Mouse (Mus musculus): ENCODE measurements around the gene Pif1.

The Pif1 gene

DNA sequence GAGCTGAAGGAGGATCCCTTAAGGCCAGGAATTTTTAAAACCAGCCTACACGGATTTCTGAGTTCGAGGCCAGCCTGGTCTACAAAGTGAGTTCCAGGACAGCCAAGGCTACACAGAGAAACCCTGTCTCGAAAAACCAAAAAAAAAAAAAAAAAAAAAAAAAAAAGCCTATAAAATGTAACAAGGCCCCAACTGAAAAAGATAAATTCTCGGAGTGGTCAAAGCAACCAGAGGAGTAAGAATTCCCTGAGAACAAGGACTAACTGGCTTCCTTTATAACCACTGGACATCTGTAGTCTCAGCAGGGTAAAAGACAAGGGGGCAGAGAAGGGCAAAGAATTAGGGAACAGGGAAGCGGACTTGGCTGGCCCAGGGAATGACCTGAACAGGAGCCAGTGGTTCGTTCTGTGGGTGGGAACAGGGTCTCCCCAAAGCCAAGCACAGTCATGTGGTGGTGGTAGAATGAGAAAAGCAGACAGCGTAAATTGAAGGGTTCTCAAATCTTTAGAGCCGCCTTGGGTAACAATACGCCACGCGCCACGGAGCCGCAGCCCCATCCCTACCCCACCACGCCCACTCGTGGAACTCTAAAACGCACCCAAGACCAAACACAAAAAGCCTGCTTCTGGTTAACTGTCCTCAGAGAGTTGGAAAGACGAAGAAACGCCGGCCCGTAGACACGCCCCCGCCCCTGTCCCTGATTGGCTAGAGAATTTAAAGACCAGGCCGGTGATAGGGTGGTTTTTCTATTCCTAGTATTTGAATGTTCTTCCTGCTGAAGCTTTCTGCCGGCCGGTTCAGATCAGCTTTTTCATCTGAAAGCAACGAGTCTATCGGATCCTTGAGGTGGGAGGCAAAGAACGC is at the start of gene Pif1:
Gene Pif1, plus strand, starts transcription at position 755 of the 864 bp plus-strand sequence.
- DNase-seq (ENCODE audit: low read depth, low spot score), result peak; percentile 96

DNA sequence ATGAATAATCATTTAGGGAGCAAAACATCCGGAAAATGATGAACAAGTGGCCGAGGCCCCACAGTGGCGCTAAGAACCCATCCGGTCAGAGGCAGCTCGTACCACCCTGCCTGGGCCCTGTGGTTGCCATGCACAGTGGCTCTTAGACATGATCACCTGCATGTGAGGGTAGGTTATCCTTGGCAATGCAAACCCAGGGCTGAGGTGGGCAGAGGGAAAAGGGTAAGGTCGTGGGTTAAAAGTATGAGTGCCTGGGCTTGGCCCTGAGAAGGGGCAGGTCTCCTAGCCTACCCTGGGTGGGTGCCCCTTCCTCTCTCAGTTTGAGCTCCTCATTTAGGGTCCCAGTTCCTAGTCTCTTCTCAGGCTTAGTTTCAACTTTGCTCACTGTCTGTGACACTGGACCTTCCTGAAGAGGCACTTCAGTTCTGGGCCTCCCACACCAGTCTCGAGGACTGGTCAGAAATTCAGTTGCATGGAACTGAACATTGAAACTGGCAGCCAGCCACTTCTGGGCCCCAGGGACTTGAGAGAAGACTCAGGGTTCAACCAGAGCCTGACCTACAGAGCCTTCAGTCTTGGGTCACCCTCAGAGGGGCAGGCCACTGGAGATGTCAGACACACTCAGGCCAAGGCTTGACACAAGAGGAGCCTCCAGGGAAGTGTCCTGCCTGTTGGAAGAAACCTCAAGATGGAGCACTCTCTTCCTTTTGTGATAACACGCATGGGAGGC is 48.9 kb upstream of the Pif1 start:
- no peak for DNase-seq (ENCODE audit: low read depth, low spot score)

DNA sequence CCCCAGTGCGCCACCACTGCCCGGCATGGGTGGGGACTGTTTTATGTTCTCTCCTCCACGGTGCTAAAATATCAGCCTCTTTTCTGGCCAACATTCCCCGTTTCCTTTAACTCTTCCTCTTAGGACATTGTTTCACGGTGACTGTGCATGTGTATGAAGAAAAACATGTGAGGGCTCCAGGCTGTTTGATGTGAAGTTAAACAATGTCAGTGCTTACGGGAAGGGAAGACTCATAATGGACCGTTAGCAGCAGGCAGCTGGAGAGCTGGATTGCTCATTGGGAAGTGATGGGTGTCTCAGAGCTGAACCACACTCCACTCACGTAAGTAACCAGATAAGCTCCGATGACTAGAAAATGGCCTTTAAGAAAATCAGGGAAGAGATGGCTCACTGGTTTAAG is 47.3 kb upstream of the Pif1 start:
- DNase-seq (ENCODE audit: low read depth, low spot score), result peak; percentile 41

DNA sequence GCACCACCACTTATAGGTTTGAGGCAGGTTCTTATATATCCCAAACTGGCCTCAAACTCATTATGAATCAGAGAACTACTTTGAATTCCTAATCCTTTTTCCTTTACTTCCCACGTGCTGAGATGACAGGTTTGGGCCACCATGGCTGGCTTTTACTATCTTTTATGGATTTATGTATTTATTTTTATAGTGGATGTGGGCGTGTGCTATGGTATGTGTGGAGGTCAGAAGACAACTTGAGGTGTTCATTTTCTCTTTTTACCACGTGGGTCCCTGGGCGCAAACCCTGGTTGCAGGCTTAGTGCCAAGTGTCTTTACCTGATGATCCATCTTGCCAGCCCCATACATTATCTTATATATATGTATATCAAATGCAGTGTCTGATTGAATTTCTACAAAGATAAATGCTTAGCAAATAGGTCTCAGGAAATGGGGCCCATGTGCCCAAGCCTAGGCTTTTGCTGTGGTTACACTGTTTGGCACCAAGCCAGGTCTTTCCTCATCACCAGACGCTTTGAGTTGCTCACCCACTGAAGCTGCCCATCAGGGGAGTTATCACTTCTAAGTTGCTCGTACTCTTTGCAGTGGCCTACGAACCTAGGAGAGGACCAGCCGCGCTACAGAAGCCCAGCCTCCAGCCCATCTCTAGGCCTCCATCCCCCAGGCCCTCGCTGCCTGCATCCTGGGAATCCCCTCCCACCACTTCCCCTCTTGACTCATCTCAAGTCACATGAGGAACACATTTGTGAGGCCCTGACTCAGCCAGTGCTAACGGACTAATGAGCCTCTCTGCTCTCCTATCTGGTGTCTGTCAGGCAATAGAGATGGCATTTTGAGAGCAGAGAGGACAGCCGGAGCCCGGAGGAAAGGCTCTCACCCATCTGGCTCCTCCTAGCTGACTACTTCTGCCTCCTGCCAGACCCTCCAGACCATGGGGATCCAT is 45.6 kb upstream of the Pif1 start:
- no peak for DNase-seq (ENCODE audit: low read depth, low spot score)

DNA sequence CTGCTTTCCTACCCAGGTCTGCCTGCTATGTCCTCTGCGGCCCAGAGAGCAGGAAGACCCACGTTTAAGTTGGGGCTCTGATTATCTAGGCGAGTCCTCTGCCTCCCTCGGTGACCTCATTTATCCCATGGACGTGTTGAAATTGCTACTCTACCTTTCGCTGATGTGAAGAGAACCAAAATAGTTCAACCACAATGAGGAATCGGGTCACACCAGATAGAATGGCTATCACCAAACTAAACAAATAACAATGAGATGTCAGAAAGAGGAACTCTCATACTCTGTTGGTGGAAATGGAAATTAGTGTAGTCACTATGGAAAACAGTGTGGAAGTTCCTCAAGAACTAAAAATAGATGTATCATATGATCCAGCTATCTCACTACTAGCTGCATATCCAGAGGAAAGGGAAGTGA is 44.8 kb upstream of the Pif1 start:
- no peak for DNase-seq (ENCODE audit: low read depth, low spot score)

DNA sequence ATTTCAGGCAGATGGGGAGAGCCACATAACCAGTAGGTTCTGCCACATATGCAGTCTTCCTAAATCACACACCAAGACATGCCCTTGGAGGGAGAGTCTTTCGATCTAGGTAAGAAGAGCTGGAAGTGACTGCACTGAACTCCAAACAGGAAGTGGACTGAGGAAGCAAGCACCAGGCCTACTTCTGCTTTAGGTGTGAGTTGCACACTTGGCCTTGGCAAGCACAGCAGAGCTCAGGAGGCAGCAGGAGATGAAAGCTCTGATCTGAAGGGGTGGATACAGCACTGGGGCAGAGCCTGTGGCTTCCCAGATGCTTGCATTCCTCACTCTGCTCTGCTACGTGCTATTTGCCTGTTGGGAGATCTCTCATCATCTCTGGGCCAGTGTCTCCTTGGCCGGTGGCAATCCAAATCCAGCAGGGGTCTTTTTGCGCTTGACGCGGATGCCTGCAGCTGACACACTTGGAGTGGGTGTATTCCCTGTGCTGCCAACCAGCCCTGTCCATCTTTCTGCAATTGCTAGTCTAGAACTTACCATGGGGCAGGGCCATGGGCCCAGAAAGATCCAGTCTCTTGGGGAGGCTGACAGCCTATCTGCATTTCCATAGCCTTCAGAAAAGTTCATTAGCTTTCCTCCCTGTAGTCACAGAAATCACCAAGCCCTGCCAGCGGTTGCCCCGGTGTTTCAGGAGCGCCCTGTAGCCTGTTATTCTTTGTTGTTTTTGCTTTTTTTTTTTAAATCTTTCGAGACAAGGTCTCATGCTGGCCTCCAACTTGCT is 41.1 kb upstream of the Pif1 start:
- peak; percentile 32 for DNase-seq (ENCODE audit: low read depth, low spot score)

DNA sequence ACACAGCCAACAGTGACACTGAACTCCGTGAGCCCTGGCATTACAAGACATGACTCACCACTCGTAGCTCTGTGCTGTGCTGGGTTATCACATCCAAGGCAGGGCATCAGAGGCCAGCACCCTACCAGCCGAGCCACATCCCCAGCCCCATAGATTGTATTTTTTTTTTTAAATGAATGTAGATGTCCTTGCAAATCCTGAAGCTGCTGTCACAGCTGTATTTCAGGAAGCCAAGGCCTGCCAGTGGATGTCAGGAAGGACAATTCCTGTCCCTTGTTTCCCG is 40.6 kb upstream of the Pif1 start:
- no peak for DNase-seq (ENCODE audit: low read depth, low spot score)

DNA sequence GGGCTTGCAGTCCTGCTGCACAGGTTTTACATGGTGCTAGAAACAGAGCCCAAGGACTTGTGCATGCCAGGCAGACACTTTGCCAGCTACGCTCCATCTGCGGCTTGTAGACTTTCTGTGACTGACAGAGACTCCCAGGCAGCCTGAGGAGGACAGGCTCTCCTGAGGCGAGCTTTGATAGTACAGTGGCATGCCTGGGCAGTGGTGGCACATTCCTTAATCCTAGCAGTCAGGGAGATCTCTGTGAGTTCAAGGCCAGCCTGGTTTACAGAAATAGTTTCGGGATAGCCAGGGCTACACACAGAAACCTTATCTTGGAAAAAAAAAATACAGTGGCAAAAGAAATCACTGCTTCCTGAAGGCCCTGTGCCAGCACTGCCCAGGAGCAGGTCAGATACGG is 39.8 kb upstream of the Pif1 start:
- DNase-seq (ENCODE audit: low read depth, low spot score), result no peak

DNA sequence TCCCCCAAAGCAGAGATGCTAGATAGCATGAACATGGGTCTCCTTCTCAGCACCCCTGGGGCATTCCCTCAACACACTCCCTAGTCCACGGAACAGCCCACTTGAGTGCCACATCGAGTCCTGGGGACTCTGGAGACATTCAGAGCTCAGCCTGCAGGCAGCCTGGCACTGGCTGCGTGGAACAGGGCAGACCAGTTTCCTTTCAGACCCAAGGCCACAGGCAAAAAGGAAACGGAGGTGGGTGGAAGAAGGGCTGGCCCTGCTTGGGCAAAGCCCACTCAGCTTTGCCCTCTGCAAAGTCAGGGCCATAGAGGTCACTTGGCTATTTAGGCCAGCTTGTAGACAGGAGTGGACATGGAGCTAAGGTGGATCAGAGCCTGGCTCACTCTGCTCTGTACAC is 39.1 kb upstream of the Pif1 start:
- DNase-seq (ENCODE audit: low read depth, low spot score), result no peak

DNA sequence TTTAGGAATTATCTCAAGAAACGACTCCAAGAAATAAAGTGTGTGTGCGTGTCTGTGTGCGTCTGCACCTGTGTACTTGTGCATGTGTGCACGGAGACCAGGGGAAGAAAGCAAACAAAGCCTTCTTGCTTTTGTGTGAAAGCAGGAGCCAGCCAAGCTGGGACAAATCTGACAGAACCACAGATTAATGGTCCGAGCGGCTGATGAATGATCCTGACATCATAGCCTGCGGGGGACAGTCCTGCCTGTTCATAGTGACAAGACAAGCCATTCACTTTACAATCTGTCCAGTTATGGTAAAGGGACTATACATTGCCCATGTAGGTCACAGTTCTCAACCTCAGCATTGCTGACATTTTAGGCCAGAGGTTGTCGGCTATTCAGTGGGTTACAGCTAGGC is 38.6 kb upstream of the Pif1 start:
- no peak for DNase-seq (ENCODE audit: low read depth, low spot score)

DNA sequence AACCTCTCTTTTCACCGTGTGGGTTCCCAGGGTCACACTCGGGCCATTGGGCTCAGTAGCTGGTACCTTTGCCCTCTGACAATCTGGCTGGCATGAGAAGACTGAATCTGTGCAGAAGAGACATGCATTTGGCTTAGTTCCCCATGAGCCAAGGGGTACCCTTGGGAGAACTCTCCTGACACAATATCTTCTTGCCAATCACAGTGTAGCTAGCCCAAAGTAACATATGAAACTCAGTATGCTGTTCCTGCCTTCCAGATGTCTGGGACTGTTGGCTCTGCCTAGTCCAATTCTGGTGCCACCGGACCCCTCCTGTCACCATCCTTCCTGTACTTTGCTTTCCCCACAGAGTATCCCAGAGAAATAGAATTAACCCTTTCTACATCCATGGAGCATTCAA is 37.8 kb upstream of the Pif1 start:
- no peak for DNase-seq (ENCODE audit: low read depth, low spot score)

DNA sequence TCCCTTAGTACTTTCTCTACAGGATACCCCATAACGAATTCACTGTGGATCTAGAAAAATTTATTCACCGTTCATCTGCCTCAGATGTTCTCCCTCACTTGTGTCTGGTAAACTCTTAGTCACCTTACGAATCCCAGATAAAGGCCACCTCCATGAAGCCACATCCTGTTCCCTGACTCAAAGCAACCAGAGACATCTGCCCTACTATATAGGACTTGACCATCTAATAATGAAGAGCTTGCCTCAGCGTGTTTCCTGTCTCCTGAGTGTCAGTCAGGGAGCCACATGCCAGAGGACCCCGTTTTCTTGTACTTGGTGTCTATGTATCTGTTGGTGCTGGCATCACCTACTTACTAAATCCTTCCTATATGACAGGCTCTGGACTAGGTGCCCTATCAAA is 37.3 kb upstream of the Pif1 start:
- no peak for DNase-seq (ENCODE audit: low read depth, low spot score)

DNA sequence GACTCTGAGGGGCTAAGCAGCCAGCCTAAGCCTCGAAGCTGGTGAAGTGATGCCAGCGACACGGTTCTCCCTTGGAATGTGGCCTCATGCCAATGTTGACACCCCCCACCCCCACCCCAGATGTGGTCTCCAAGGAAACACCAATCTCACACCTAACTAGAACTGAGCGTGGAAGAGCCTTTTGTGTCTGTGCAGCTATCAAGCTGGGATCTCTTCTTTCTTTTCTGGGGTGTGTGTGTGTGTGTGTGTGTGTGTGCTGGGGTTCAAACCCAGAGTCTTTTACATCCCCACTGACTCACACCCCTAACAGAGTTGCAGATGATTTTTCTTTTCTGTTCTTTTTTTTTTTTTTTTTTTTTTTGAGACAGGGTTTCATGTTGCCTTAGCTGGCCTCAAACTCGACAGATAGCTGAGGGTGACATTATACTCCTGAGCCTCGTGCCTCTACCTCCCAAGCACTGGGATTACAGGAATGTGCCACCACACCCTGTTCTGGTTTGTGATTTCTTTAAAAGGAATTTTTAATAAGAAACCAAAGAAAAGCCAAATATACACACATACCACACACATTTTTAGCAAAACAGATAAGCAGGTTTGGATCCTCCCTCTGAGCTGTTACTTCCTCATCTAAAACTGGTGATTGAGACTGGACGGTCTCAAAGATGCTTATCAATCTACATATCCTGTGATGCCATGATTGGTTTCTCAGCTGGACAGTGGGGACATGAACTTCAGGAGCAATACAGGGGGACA is 36.7 kb upstream of the Pif1 start:
- no peak for DNase-seq (ENCODE audit: low read depth, low spot score)

DNA sequence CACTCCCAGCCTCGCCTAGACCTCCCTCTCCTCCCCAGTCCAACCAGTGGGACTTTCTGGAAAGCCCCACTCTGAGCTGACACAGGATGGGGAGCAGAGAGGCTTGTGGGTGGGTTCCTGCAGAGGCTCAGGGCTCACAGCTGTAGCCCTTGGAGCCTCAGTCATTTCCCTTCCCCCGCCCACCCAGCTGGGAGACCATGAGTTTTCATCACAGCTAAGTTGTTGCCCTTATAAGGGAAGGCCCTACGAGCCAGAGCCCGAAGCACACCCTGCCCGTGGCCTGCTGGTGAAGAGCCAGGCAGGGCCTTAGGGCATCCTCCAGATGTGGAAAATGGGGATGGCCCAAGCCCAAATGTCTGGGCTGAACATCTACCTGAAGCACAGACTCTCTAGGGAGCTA is 35.9 kb upstream of the Pif1 start:
- DNase-seq (ENCODE audit: low read depth, low spot score), result peak; percentile 59

DNA sequence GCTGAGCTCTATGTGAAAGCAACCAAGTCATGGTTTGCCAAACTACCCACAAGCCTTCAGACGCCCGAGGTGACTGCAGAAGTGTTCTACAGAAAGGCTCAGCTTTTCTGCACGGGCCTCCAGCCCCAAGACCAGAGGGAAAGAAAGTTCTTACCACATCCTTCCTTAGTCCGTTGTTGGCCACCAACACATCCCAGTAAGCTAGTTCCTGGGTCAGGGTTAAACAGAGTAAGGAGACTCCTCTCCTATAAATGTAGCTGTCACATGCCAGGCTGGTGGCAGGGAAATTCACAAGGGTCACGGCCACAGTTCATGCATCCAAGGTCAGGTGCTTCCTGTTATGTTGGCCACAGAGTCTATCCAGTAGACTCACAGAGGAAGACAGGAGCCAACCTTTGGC is 34.8 kb upstream of the Pif1 start:
- no peak for DNase-seq (ENCODE audit: low read depth, low spot score)

DNA sequence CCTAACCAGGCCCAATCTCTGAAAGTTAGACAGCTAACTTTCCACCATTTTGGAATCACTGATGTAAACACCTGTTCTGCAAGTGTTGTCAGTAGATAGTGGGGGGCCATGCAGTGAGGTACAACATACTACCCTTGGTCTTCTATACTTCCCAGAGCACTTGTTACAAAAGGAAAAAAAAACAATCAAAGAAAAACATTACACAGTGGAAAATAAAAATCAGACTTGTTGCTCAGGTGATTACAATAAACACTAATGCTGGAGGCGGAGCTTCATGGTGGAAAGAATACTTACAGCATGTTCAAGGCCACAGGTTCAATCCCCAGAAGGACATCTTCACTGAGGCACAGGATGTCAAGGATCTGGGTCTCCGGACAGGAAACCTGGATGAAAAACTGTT is 34.2 kb upstream of the Pif1 start:
- no peak for DNase-seq (ENCODE audit: low read depth, low spot score)

DNA sequence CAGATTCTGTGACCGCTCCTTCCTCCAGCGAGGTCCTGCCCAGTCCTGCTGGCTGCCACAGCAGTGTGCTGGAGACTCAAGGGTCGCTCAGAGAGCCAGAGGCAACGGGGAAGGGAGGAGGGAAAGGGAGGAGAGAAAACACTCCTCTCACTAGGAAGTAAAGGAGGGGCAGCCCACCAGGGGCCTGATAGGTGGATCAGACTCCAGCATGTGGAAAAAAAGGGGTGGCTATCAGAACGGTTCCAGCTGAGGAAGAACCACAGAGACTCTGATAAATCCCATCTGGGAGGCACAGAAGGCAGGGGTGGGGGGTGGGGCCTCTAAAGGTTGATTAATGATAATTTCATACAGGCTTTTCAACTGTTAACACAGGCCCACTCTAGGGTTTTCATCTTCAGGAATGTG is 32.0 kb upstream of the Pif1 start:
- no peak for DNase-seq (ENCODE audit: low read depth, low spot score)

DNA sequence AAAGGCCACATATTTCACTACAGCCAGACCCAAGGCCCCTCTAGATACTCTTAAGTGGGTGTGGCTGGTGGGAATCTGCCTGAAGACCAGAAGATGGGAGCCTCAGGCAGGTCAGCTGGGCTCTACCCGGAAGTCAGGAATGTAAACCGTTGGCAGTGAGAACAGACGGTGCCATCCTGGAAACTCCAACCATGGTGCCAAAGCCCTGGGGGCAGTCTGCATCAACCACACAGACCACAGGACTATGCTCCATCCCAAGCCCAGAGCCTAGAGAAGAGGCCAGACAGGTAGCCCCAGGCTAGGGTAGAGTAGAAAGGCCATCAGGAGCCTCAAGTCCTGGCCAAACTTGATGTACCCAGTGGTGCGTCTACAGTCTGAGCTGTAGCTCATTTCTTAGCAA is 31.3 kb upstream of the Pif1 start:
- DNase-seq (ENCODE audit: low read depth, low spot score), result no peak

DNA sequence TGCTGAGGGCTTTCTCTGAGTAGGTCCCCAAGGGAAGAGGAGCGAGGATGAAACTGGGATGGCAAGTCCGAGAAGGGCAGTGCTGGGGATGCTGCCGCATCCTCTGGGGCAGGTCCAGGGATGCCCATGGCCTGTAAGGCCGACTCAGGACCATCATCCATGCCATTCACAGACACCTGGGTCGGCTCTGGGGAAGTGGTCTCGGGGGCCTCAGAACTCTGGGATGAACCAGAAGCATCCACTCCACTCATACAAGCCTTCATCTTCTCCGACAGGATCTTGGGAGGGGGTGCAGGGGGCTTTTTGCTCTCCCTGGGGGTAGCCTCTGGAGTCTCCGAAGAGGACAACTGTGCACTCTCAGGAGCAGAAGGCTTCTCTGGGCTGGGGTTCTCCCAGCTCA is 30.6 kb upstream of the Pif1 start:
- no peak for DNase-seq (ENCODE audit: low read depth, low spot score)

DNA sequence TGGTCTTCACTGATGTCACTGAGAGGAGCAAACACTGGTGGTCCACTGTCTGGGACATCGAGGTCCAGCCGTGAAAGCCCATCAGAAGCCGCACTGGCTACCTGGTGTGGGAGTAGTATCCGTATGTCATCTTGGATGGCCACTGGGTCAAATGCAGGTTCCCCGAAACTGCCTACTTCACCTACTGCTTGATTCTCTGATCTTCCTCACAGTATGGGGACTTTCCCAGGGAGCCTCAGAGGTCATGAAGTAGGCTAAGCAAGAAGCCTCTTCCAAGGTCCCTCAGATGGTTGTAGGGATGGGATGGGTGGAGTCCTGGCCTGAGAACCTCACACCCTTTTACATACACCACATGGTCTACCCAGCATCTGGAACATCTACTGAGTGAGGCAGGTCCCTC is 30.0 kb upstream of the Pif1 start:
- no peak for DNase-seq (ENCODE audit: low read depth, low spot score)

DNA sequence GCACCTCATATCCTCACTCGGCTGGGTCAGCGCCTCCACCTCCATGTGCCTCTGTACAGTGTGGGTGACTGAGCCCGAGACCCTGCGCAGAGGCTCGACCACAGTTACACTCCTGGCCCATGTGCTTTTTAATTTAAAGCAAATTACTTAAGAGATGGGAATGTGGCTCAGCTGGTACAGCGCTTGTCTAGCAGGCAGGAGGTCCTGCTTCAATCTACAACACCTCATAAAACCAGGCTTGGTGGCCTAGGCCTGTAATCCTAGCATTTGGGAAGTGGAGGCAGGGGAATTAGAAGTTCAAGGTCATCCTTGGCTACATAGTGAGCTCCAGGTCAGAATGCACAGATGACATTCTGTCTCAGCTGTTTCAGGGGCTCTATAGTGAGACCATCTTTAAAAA is 28.2 kb upstream of the Pif1 start:
- no peak for DNase-seq (ENCODE audit: low read depth, low spot score)

All from ZHBTc4 (cell line).